Mouse (Mus musculus): ENCODE results near the gene Trp63.

DNA sequence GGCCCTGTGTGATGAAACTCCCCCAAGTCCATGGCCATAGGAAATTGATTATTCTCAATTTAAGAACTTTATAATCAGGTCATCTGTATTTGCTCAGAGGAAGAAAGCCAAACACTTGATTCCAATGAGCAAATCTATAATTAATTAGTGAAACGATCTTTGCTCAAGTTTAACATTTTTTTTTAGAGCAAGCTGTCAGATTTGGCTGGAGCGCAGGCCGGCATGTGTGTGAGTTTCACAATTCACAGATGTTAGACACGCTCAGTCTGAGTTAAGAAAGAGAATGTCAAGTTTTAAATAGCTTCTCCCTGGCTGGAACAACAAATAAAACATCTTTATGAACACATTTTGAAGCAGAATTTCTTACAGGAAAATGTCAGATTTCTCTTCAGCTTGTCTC is 1.0 kb upstream of the Trp63 start:
- TF ChIP-seq CTCF (IDR thresholded peaks at IDR 0.05): no peak
- TF ChIP-seq EP300 (IDR thresholded peaks at IDR 0.05): no peak

All from lung, postnatal 0 days (tissue).